Mouse (Mus musculus) cerebellum, postnatal 25 days (tissue): ENCODE measurements around the gene Scin.

Experiments
- DNase-seq, 2 experiments: peaks; one replicate each; pipeline ENCODE4 v3.0.0; 2021; ENCODE audit warnings: mixed read lengths in 2 of 2

Scin gene

DNA sequence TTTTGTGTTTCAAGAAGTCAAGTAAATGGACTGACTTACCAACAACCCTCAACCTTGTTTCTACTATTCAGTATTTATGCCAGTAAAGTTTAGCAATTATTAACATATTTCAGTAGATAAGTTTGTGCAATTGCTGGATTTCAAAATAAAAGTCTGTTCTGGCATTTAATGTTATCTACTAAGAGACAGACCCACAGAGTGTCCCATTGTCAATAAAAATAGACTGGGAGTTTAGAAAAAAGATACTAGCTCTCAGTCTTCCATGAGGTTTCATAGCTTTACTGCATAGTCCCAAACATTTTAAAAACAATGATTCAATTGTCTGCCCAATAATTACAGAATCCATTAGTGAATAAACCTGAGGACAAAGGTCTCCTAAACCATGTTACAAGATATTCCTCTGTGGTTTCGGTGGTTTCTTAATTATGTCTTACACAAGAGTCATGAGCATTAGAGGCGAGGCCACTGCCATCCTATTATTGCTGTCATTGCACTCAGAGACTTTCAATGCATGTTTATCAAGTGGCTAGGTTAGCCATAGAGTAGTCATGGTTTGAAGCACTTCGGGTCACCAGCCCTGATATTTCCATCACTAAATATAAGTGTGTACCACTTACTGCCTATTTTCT is 110.9 kb downstream of the Scin start:
- DNase-seq = no peak

GRCm38 (mm10) chr12:40022344-40022743 is 111.7 kb downstream of the Scin start:
- no peak for DNase-seq

DNA sequence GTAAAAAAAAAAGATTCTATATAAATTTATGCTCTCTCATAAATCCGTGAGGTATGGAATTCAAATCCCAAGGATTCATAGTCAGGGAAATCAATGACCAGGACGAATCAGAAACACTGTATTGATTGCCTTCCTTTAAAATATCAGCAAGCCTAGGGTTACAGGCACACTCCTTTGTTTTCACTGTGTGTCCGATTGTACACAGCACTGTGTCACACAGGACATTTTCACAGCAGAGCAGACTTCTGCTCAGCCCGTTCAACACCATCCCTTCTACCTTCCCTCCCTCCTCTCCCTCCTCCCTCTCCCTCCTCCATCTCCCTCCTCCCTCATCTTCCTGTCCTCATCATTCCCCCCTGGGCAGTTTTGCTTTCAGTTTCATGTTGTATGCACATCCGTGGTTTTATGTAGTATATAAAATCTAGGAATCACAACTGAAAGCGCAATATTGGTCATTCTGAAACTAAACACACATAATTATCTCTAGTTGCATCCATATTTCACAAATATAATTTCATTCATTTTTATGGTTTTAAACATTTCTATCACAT is 116.0 kb downstream of the Scin start:
- DNase-seq = no peak

DNA sequence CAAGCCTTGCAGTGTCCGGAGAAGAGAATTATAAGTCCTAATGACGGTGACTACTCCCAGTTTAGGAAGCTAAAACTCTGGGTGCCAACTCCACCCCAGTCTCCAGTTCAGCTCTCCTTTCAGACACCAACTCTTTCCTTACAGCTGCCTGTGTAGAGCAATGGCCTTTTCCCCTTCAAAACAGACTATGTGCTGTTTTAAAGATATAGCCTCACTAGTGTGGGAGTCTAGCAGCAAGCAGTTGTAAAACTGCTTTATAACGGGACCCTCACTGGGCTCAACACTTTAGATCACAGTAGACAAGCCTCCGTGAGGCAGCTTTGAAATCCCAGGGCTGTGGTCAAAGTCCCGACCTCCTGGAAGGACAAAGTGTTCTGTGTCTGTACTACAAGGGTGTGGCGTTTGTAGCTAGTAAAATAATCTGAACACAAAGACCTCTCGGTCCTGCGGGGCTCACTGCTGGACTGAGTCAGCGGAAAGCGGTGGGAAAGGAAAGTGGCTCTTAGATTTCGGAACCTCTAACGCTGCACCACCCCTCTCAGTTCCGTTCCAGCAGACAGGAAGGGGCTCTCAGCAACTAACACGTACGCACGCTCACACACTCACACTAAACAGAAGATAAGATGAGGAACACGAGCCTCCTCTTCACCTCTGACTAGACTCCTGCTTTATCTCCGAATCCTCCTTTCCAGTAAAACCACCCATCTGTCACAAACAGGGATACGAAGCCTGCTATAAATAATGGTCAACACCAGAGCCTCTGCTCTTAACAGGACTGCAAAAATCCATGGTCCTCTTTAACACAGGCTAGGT is 117.2 kb downstream of the Scin start:
- DNase-seq = peak; percentile 9 to 11

DNA sequence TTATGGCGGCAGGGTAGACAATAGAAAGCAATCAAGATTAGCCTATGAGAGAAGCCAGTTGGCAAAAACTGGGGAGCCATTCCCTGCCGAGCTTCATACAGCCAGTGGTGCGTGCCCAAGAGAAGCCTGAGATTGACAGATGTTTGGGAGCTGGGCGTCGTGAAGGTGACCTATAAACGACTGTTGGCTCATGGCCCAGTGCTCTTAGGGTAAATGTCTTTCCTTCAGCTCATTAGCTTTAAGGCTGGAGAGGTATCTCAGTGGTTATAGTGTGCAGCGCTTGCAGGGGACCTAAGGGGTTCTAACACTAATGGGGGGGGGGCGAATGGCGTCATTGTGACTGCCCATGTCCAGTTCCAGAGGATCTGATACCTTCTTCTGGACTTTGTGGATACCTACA is 118.0 kb downstream of the Scin start:
- DNase-seq = no peak

- no peak for DNase-seq
Measured at GRCm38 (mm10) chr12:40009866-40010265, 124.2 kb downstream of the Scin start.
